Mouse (Mus musculus) forebrain, embryonic 10.5 days (tissue): ENCODE data around the gene Taar7e. TPM values are rescaled to one million over a fixed set of nuclear protein-coding genes. Genes with fewer than 3 reads are reported as not detected.
"Not testable (repeated sequence)": the region's sequence is repeated elsewhere in the genome, so short reads cannot be mapped to it uniquely, and the experiment has no call there.

Source experiments
- DNase-seq: peaks from one replicate; pipeline ENCODE4 v3.0.0-alpha.2; 2017; ENCODE audit warnings: low spot score; ENCODE audit errors: extremely low spot score
- H3K27ac ChIP-seq: fragments of 300-500 bp; sonication (generic); 2 replicates; pipeline ENCODE4 v1.5.1; 2016; ENCODE audit warnings: mild to moderate bottlenecking
- H3K27me3 ChIP-seq: fragments of 300-500 bp; sonication (generic); 2 replicates; pipeline ENCODE4 v1.6.1; 2016; ENCODE audit warnings: mild to moderate bottlenecking; ENCODE audit not compliant: poor library complexity, severe bottlenecking
- H3K36me3 ChIP-seq: fragments of 300-500 bp; sonication (generic); replicated peaks from 2 replicates; pipeline ENCODE4 v1.6.1; 2016; ENCODE audit warnings: mild to moderate bottlenecking, moderate library complexity
- H3K4me1 ChIP-seq: fragments of 300-500 bp; sonication (generic); 2 replicates; pipeline ENCODE4 v1.6.1; 2016
- H3K4me3 ChIP-seq: fragments of 300-500 bp; sonication (generic); 2 replicates; pipeline ENCODE4 v1.5.1; 2016; ENCODE audit warnings: mild to moderate bottlenecking, moderate library complexity
- H3K9me3 ChIP-seq: fragments of 300-500 bp; sonication (generic); 2 replicates; pipeline ENCODE4 v1.6.1; 2016; ENCODE audit warnings: mild to moderate bottlenecking, moderate library complexity
- WGBS: fragments of 180-500 bp; shearing (Covaris S2); methylation state at CpG from one replicate; pipeline ENCODE4 v1.1.7; 2016; 5-methylcytosine and 5-hydroxymethylcytosine counted together
- polyA plus RNA-seq: library from polyadenylated mRNA; unstranded; fragments of >200 nt; fragmentation: Nextera tagmentation; extraction: Ambion mirVana; gene quantifications from 2 replicates; pipeline ENCODE4 v1.2.1, GENCODE M21; 2016

Taar7e gene
- polyA plus RNA-seq, 1 experiment from 2014 or later = not detected

GRCm38 (mm10) chr10:24076200-24076599 is 38.8 kb downstream of the Taar7e start, which contains the start of gene Taar8a:
Taar8a (plus strand) TSS chr10:24076500.
- not testable (repeated sequence) for H3K27ac ChIP-seq, H3K9me3 ChIP-seq, H3K27me3 ChIP-seq, H3K4me1 ChIP-seq, H3K4me3 ChIP-seq, H3K36me3 ChIP-seq, DNase-seq
- 86% methylated on average over 2 of the region's 4 CpGs for WGBS

- Histone ChIP-seq H3K9me3 (no peaks in the 10 kb centered on the region), H3K27ac (no peak overlapping the region), H3K36me3 (no peaks in the 10 kb centered on the region), H3K4me3 (no peak overlapping the region), H3K27me3 (no peaks in the 10 kb centered on the region), H3K4me1 (no peaks in the 10 kb centered on the region)
- peak; percentile 33 for DNase-seq
- 44% methylated on average over 3 of the region's 3 CpGs for WGBS
Observed at GRCm38 (mm10) chr10:24080166-24080565, 42.8 kb downstream of the Taar7e start.

- Histone ChIP-seq H3K4me3 (no peak overlapping the region), H3K9me3 (no peaks in the 10 kb centered on the region), H3K36me3 (no peaks in the 10 kb centered on the region), H3K27me3 (no peaks in the 10 kb centered on the region), H3K27ac (no peak overlapping the region), H3K4me1 (peaks cover 6% of the 10 kb centered on the region; the same call in 1 of the 2 replicates)
- DNase-seq = no peak
- 64% methylated on average over 5 of the region's 5 CpGs for WGBS
Observed at GRCm38 (mm10) chr10:24085936-24086335, 48.5 kb downstream of the Taar7e start.

- no peak for DNase-seq
- WGBS = 92% methylated on average over 5 of the region's 5 CpGs
- Histone ChIP-seq H3K9me3 (no peaks in the 10 kb centered on the region), H3K36me3 (no peaks in the 10 kb centered on the region), H3K4me3 (no peak overlapping the region), H3K27ac (no peak overlapping the region), H3K4me1 (peaks cover 6% of the 10 kb centered on the region; the same call in 1 of the 2 replicates), H3K27me3 (no peaks in the 10 kb centered on the region)
Observed at GRCm38 (mm10) chr10:24086555-24086954, 49.1 kb downstream of the Taar7e start.

GRCm38 (mm10) chr10:24087168-24087567 is 49.8 kb downstream of the Taar7e start:
- 89% methylated on average over 2 of the region's 2 CpGs for WGBS
- no peak overlapping the region for H3K4me3 ChIP-seq
- no peak for DNase-seq

More at GRCm38 (mm10) chr10:24087168-24087567, 49.8 kb downstream of the Taar7e start:
- Histone ChIP-seq H3K27me3 (no peaks in the 10 kb centered on the region), H3K9me3 (no peaks in the 10 kb centered on the region), H3K4me1 (peaks cover 6% of the 10 kb centered on the region; the same call in 1 of the 2 replicates), H3K36me3 (no peaks in the 10 kb centered on the region), H3K27ac (no peak overlapping the region)

Other genes starting within 250 kb of the Taar7e start
- gene Slc18b1, start 240.6 kb upstream of the Taar7e start, polyA plus RNA-seq = 10.6 and 12.4 TPM in 2 replicates
- gene Vnn3, start 186.2 kb upstream of the Taar7e start, polyA plus RNA-seq = not detected in 2 replicates
- gene Vnn1, start 142.9 kb upstream of the Taar7e start, polyA plus RNA-seq = 1.2 and 1.9 TPM in 2 replicates
- not detected in 2 replicates for gene Taar1, start 117.3 kb upstream of the Taar7e start, polyA plus RNA-seq
- gene Taar2, start 99.0 kb upstream of the Taar7e start, polyA plus RNA-seq = not detected in 2 replicates
- gene Taar3, start 88.1 kb upstream of the Taar7e start, polyA plus RNA-seq = not detected in 2 replicates
- gene Taar4, start 77.1 kb upstream of the Taar7e start, polyA plus RNA-seq = not detected in 2 replicates
- not detected in 2 replicates for gene Taar5, start 66.9 kb upstream of the Taar7e start, polyA plus RNA-seq
- not detected in 2 replicates for gene Taar6, start 52.0 kb upstream of the Taar7e start, polyA plus RNA-seq
- gene Taar7a, start 44.1 kb upstream of the Taar7e start, polyA plus RNA-seq = not detected in 2 replicates
- not detected in 2 replicates for gene Taar7b, start 37.7 kb upstream of the Taar7e start, polyA plus RNA-seq
- not detected in 2 replicates for gene Taar7d, start 10.4 kb upstream of the Taar7e start, polyA plus RNA-seq
- gene Taar7f, start 11.9 kb downstream of the Taar7e start, polyA plus RNA-seq = not detected in 2 replicates
- not detected in 2 replicates for gene Taar8a, start 38.9 kb downstream of the Taar7e start, polyA plus RNA-seq
- not detected in 2 replicates for gene Taar8b, start 54.7 kb downstream of the Taar7e start, polyA plus RNA-seq
- gene Taar8c, start 64.3 kb downstream of the Taar7e start, polyA plus RNA-seq = not detected in 2 replicates
- gene Taar9, start 71.9 kb downstream of the Taar7e start, polyA plus RNA-seq = 0.19 TPM in 1 of 2 replicates, not detected in the other
- 42.3 and 42.5 TPM in 2 replicates for gene Stx7, start 111.7 kb downstream of the Taar7e start, polyA plus RNA-seq
- 3.9 and 5.1 TPM in 2 replicates for gene Moxd1, start 185.9 kb downstream of the Taar7e start, polyA plus RNA-seq